Mouse (Mus musculus) midbrain, embryonic 15.5 days (tissue): Measurements from ENCODE around the gene Hoxa1. TPM values are rescaled to one million over a fixed set of nuclear protein-coding genes. Genes with fewer than 3 reads are reported as not detected.

Experiments used
- ATAC-seq: fragments of 200-750 bp; cut with Nextera tagmentation; replicated peaks from 2 replicates; pipeline ENCODE4 v1.8.0; 2017; ENCODE audit warnings: moderate TSS enrichment
- H3K27ac ChIP-seq: fragments of 300-500 bp; sonication (generic); 2 replicates; pipeline ENCODE4 v1.5.1; 2015; ENCODE audit warnings: mild to moderate bottlenecking, inconsistent platforms
- H3K27me3 ChIP-seq: fragments of 300-500 bp; sonication (generic); replicated peaks from 2 replicates; pipeline ENCODE4 v1.6.1; 2015; ENCODE audit warnings: inconsistent platforms
- H3K36me3 ChIP-seq: fragments of 300-500 bp; sonication (generic); replicated peaks from 2 replicates; pipeline ENCODE4 v1.6.1; 2015; ENCODE audit warnings: inconsistent platforms
- H3K4me1 ChIP-seq: fragments of 300-500 bp; sonication (generic); 2 replicates; pipeline ENCODE4 v1.6.1; 2015; ENCODE audit warnings: inconsistent platforms
- H3K4me2 ChIP-seq: fragments of 300-500 bp; sonication (generic); 2 replicates; pipeline ENCODE4 v1.6.1; 2015; ENCODE audit warnings: inconsistent platforms, mild to moderate bottlenecking, moderate library complexity
- H3K4me3 ChIP-seq: fragments of 300-500 bp; sonication (generic); 2 replicates; pipeline ENCODE4 v1.5.1; 2015; ENCODE audit warnings: mild to moderate bottlenecking, inconsistent platforms
- H3K9ac ChIP-seq: fragments of 300-500 bp; sonication (generic); 2 replicates; pipeline ENCODE4 v1.6.1; 2015; ENCODE audit warnings: mild to moderate bottlenecking, inconsistent platforms
- H3K9me3 ChIP-seq: fragments of 300-500 bp; sonication (generic); 2 replicates; pipeline ENCODE4 v1.6.1; 2016; ENCODE audit warnings: inconsistent platforms
- WGBS: fragments of 180-500 bp; shearing (Covaris S2); methylation state at CpG from one replicate; pipeline ENCODE4 v1.1.7; 2015; ENCODE audit warnings: mixed read lengths; 5-methylcytosine and 5-hydroxymethylcytosine counted together
- polyA plus RNA-seq: library from polyadenylated mRNA; unstranded; fragments of >200 nt; fragmentation: Nextera tagmentation; extraction: Ambion mirVana; gene quantifications from 2 replicates; pipeline ENCODE4 v1.2.1, GENCODE M21; 2015

Hoxa1 gene
- polyA plus RNA-seq, 1 experiment from 2014 or later: 0.14 TPM

GRCm38 (mm10) chr6:52167176-52167575 is 9.1 kb upstream of the Hoxa1 start:
- H3K36me3 ChIP-seq: no peaks in the 10 kb centered on the region
- no peak overlapping the region for H3K9ac ChIP-seq
- no peak overlapping the region for H3K4me3 ChIP-seq
- no peak overlapping the region for H3K4me2 ChIP-seq
- no peak overlapping the region for H3K27ac ChIP-seq
- no peaks in the 10 kb centered on the region for H3K4me1 ChIP-seq
- 4% methylated on average over 1 of the region's 1 CpGs for WGBS
- H3K27me3 ChIP-seq: peaks cover 90% of the 10 kb centered on the region
- no peaks in the 10 kb centered on the region for H3K9me3 ChIP-seq
- ATAC-seq: no peak

- WGBS: 3% methylated on average over 4 of the region's 4 CpGs
Observed at GRCm38 (mm10) chr6:52166431-52167077, 8.4 kb upstream of the Hoxa1 start.

GRCm38 (mm10) chr6:52165441-52166370 is 7.6 kb upstream of the Hoxa1 start:
- Histone ChIP-seq H3K4me3 (no peak overlapping the region), H3K36me3 (no peaks in the 10 kb centered on the region), H3K4me1 (no peaks in the 10 kb centered on the region), H3K27me3 (peaks cover 88% of the 10 kb centered on the region), H3K9ac (no peak overlapping the region), H3K4me2 (no peak overlapping the region), H3K9me3 (no peaks in the 10 kb centered on the region), H3K27ac (no peak overlapping the region)
- ATAC-seq: no peak
- under 1% methylated on average over 28 of the region's 28 CpGs for WGBS

More at GRCm38 (mm10) chr6:52166431-52167077, 8.4 kb upstream of the Hoxa1 start:
- ATAC-seq: no peak
- H3K9me3 ChIP-seq: no peaks in the 10 kb centered on the region
- H3K27ac ChIP-seq: no peak overlapping the region
- H3K9ac ChIP-seq: no peak overlapping the region
- no peaks in the 10 kb centered on the region for H3K4me1 ChIP-seq
- H3K4me2 ChIP-seq: no peak overlapping the region
- H3K4me3 ChIP-seq: no peak overlapping the region
- H3K36me3 ChIP-seq: no peaks in the 10 kb centered on the region
- peaks cover 90% of the 10 kb centered on the region for H3K27me3 ChIP-seq

GRCm38 (mm10) chr6:52164626-52165440 is 6.7 kb upstream of the Hoxa1 start, which contains the start of gene Hoxa2:
Hoxa2 (minus strand) TSS chr6:52164831.
- no peak for ATAC-seq
- H3K4me2 ChIP-seq: no peak within 1 kb of the TSS
- 1% methylated on average over 25 of the region's 25 CpGs for WGBS
- H3K36me3 ChIP-seq: no peaks in the 10 kb centered on the region
- H3K9ac ChIP-seq: no peak within 1 kb of the TSS
- H3K4me1 ChIP-seq: no peaks in the 10 kb centered on the region
- no peak within 1 kb of the TSS for H3K27ac ChIP-seq
- H3K27me3 ChIP-seq: peaks cover 88% of the 10 kb centered on the region
- H3K4me3 ChIP-seq: no peak within 1 kb of the TSS
- H3K9me3 ChIP-seq: no peaks in the 10 kb centered on the region

GRCm38 (mm10) chr6:52164051-52164625 is 6.0 kb upstream of the Hoxa1 start:
- Histone ChIP-seq H3K9me3 (no peaks in the 10 kb centered on the region), H3K27me3 (peaks cover 89% of the 10 kb centered on the region), H3K4me2 (no peak overlapping the region), H3K4me3 (no peak overlapping the region), H3K36me3 (no peaks in the 10 kb centered on the region), H3K27ac (no peak overlapping the region), H3K9ac (no peak overlapping the region), H3K4me1 (peaks cover under 1% of the 10 kb centered on the region; the same call in 1 of the 2 replicates)
- no peak for ATAC-seq
- WGBS: under 1% methylated on average over 39 of the region's 39 CpGs

DNA sequence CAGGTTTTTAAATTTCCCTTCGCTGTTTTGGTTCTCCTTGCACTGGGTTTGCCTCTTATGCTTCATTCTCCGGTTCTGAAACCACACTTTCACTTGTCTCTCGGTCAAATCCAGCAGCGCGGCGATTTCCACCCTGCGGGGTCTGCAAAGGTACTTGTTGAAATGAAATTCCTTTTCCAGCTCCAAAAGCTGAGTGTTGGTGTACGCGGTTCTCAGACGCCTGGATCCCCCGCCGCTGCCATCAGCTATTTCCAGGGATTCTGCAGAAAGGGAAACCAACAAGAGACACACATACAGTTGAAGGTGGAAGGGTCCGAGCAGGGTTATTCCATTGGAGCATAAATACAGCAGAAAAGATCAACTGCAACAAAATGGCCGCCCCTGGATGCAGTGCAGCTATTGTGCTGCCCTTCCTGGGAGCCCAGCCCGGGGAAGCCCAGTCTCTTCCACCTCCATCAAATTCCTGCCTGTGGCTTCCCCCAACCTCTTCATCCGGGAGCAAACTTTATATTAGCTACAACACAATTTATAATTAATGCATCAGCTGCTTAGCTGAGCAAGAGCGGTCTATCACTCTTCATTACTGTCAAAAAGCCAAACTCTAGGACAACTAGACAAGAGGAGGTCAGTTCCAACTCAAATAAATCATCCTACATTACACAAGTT is 5.4 kb upstream of the Hoxa1 start:
- no peak overlapping the region for H3K4me3 ChIP-seq
- no peak overlapping the region for H3K4me2 ChIP-seq
- H3K4me1 ChIP-seq: peaks cover 6% of the 10 kb centered on the region
- peaks cover 93% of the 10 kb centered on the region for H3K27me3 ChIP-seq
- WGBS: 2% methylated on average over 17 of the region's 17 CpGs
- H3K9me3 ChIP-seq: no peaks in the 10 kb centered on the region
- ATAC-seq: no peak
- no peaks in the 10 kb centered on the region for H3K36me3 ChIP-seq
- no peak overlapping the region for H3K9ac ChIP-seq
- no peak overlapping the region for H3K27ac ChIP-seq

GRCm38 (mm10) chr6:52162611-52163365 is 4.7 kb upstream of the Hoxa1 start:
- Histone ChIP-seq H3K27ac (no peak overlapping the region), H3K4me1 (peaks cover 13% of the 10 kb centered on the region), H3K27me3 (peaks cover 93% of the 10 kb centered on the region), H3K36me3 (no peaks in the 10 kb centered on the region), H3K9me3 (no peaks in the 10 kb centered on the region), H3K4me3 (no peak overlapping the region), H3K9ac (no peak overlapping the region), H3K4me2 (no peak overlapping the region)
- no peak for ATAC-seq
- WGBS: 2% methylated on average over 14 of the region's 14 CpGs

DNA sequence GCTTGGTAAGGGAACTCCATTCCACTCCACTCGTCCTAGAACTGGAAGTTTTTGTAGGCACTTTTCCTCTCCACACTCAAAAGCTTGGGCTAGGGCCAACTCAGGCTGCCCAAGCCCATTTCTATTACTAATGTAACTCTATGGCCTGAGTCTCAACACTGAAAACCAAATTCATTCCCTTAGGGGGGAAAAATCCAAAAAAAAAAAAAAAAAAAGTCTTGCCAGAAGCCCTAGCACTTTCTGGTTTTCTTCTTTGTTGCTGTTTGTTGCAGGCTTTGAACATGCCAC is 3.9 kb upstream of the Hoxa1 start:
- H3K4me1 ChIP-seq: peaks cover 13% of the 10 kb centered on the region
- no peak overlapping the region for H3K4me3 ChIP-seq
- ATAC-seq: no peak
- WGBS: 0% methylated on average over 1 of the region's 1 CpGs
- H3K27ac ChIP-seq: no peak overlapping the region
- H3K9ac ChIP-seq: no peak overlapping the region
- peaks cover 93% of the 10 kb centered on the region for H3K27me3 ChIP-seq
- H3K9me3 ChIP-seq: no peaks in the 10 kb centered on the region
- H3K4me2 ChIP-seq: no peak overlapping the region
- H3K36me3 ChIP-seq: no peaks in the 10 kb centered on the region

DNA sequence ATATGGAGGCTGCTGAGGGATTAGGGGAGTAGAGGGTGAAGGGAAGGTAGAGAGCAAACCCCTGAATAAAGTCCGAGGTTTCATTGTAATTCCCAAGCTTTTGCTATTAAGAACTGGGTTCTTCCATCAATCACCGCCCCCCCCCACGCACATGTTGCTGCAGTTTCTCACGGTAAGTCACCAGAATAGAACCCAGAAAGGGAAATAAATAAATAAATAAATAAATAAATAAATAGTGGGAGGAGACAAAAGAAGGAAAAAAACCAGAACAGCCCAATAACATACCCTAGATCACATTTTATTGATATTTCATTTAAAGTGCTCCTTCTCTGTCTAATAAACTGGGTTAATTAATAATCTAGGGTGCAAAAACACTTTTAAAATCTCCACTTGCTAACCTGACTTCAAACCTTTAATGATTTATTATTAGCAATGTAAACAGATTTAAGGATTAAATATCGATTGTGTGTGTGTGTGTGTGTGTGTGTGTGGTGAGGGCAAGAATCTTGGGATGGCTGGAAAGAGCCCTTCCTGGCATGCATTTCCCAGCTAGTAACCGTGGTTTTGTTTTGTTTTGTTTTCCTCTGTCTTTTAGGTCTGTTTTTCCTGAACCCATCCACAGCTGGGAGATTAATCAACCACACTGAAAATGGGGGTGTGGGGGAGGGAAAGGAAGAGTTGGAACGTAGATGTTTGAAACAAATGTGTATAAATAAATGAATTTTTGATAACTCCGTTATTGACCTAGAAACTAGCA is 3.4 kb upstream of the Hoxa1 start:
- H3K4me2 ChIP-seq: no peak overlapping the region
- no peak for ATAC-seq
- WGBS: 4% methylated on average over 8 of the region's 8 CpGs
- H3K36me3 ChIP-seq: no peaks in the 10 kb centered on the region
- no peak overlapping the region for H3K27ac ChIP-seq
- no peak overlapping the region for H3K4me3 ChIP-seq
- H3K9ac ChIP-seq: no peak overlapping the region
- H3K4me1 ChIP-seq: peaks cover 13% of the 10 kb centered on the region
- no peaks in the 10 kb centered on the region for H3K9me3 ChIP-seq
- H3K27me3 ChIP-seq: peaks cover 93% of the 10 kb centered on the region

- no peak for ATAC-seq
- H3K9me3 ChIP-seq: no peaks in the 10 kb centered on the region
- H3K4me1 ChIP-seq: peaks cover 13% of the 10 kb centered on the region
- no peak overlapping the region for H3K4me3 ChIP-seq
- H3K27me3 ChIP-seq: peaks cover 94% of the 10 kb centered on the region
- WGBS: 1% methylated on average over 30 of the region's 30 CpGs
- H3K36me3 ChIP-seq: no peaks in the 10 kb centered on the region
- no peak overlapping the region for H3K9ac ChIP-seq
- H3K4me2 ChIP-seq: no peak overlapping the region
- H3K27ac ChIP-seq: no peak overlapping the region
Observed at GRCm38 (mm10) chr6:52160511-52161335, 2.6 kb upstream of the Hoxa1 start.
